Mouse (Mus musculus) heart, postnatal 0 days (tissue): ENCODE measurements at regions not wholly inside any gene's neighbourhood (a gene's known extent, or its start where the extent isn't known, plus 50 kb on each side); places are given as distances from the start of the nearest gene placed in this dataset.
A peak's percentile ranks its signal among the peaks of the same experiment; 100 is the strongest.

ENCODE experiments used
- ATAC-seq: fragments of 200-750 bp; cut with Nextera tagmentation; 2 replicates; pipeline ENCODE4 v1.8.0; 2017; ENCODE audit warnings: low read depth, moderate number of reproducible peaks, moderate library complexity; ENCODE audit not compliant: insufficient read depth
- DNase-seq: peaks from one replicate; pipeline ENCODE4 v3.0.0-alpha.2; 2016; ENCODE audit warnings: low spot score
- H3K27ac ChIP-seq: fragments of 300-500 bp; sonication (generic); 2 replicates; pipeline ENCODE4 v1.5.1; 2014; ENCODE audit warnings: low read depth, mild to moderate bottlenecking
- H3K27me3 ChIP-seq: fragments of 300-500 bp; sonication (generic); 2 replicates; pipeline ENCODE4 v1.6.1; 2014; ENCODE audit warnings: low read length, mixed read lengths; ENCODE audit not compliant: control insufficient read depth, insufficient read depth
- H3K36me3 ChIP-seq: fragments of 300-500 bp; sonication (generic); replicated peaks from 2 replicates; pipeline ENCODE4 v1.6.1; 2014; ENCODE audit warnings: low read length, mixed read lengths; ENCODE audit not compliant: control insufficient read depth, insufficient read depth
- H3K4me1 ChIP-seq: fragments of 300-500 bp; sonication (generic); 2 replicates; pipeline ENCODE4 v1.6.1; 2014; ENCODE audit warnings: antibody characterized with exemption; ENCODE audit not compliant: control insufficient read depth, insufficient read depth
- H3K4me2 ChIP-seq: fragments of 300-500 bp; sonication (generic); 2 replicates; pipeline ENCODE4 v1.6.1; 2014; ENCODE audit warnings: low read depth, mild to moderate bottlenecking, low read length, moderate library complexity
- H3K4me3 ChIP-seq: fragments of 300-500 bp; sonication (generic); 2 replicates; pipeline ENCODE4 v1.5.1; 2014; ENCODE audit warnings: low read depth, low read length
- H3K9ac ChIP-seq: fragments of 300-500 bp; sonication (generic); replicated peaks from 2 replicates; pipeline ENCODE4 v1.6.1; 2014; ENCODE audit warnings: low read depth, low read length, mixed read lengths
- H3K9me3 ChIP-seq: fragments of 300-500 bp; sonication (generic); replicated peaks from 2 replicates; pipeline ENCODE4 v1.6.1; 2016; ENCODE audit warnings: low read length; ENCODE audit not compliant: control insufficient read depth
- CTCF ChIP-seq: IDR thresholded peaks from 2 replicates; pipeline ENCODE4 v1.5.1; 2016; ENCODE audit warnings: antibody characterized with exemption, control low read depth, low read depth
- EP300 ChIP-seq: IDR thresholded peaks from 2 replicates; pipeline ENCODE4 v1.6.1; 2016; ENCODE audit warnings: antibody characterized with exemption, low read depth
- WGBS: fragments of 180-500 bp; shearing (Covaris S2); extraction: QIAGEN DNeasy Blood & Tissue Kit; methylation state at CpG from one replicate; pipeline ENCODE4 v1.1.7; 2014; 5-methylcytosine and 5-hydroxymethylcytosine counted together

- TF ChIP-seq EP300 (no peak), CTCF (no peak)
- H3K4me1 ChIP-seq = peaks cover 4% of the 10 kb centered on the region; the same call in 1 of the 2 replicates
- H3K9me3 ChIP-seq = no peaks in the 10 kb centered on the region
- H3K27me3 ChIP-seq = 0 out of 2 replicates have a peak, but pooled peaks cover 11% of the 10 kb centered on the region
- H3K27ac ChIP-seq = no peak overlapping the region
- no peak overlapping the region for H3K9ac ChIP-seq
- WGBS = 30% methylated on average over 21 of the region's 21 CpGs
- no peaks in the 10 kb centered on the region for H3K36me3 ChIP-seq
- H3K4me2 ChIP-seq = peak overlapping the region; percentile 59
- ATAC-seq (no peak), DNase-seq (no peak)
- peak overlapping the region; percentile 25 for H3K4me3 ChIP-seq
Measured at GRCm38 (mm10) chr8:26272675-26273414, 153.5 kb downstream of the Gm45692 start.

- Histone ChIP-seq H3K4me1 (peaks cover 4% of the 10 kb centered on the region; the same call in 1 of the 2 replicates), H3K27me3 (0 out of 2 replicates have a peak, but pooled peaks cover 11% of the 10 kb centered on the region), H3K36me3 (no peaks in the 10 kb centered on the region), H3K4me3 (peak overlapping the region; percentile 25), H3K4me2 (peak overlapping the region; percentile 59), H3K9ac (no peak overlapping the region), H3K9me3 (no peaks in the 10 kb centered on the region), H3K27ac (no peak overlapping the region)
- TF ChIP-seq CTCF (no peak), EP300 (no peak)
- ATAC-seq = no peak
- 2% methylated on average over 12 of the region's 12 CpGs for WGBS
- no peak for DNase-seq
Measured at GRCm38 (mm10) chr8:26273415-26273760, 154.1 kb downstream of the Gm45692 start.

DNA sequence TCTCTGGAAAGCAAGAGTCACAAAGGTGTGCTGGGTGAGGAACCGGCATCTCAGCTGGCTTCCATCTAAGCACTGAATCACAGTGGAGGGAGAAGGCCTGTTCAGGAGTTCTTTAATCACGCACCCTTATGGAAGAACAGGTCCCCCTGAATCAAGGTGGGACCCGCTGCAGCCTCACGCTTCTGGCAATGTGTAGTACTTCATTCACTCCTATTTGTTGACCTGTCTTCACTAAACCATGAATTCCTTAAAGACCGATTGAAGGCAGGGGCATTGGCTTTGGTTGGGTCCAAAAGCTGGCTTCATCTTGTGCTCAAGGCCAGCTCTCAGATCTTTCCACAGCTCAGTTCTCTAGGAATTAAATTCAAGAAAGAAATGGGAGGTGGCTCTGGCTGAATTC lies 154.5 kb downstream of the Gm45692 start:
- H3K4me3 ChIP-seq = no peak overlapping the region
- no peak overlapping the region for H3K9ac ChIP-seq
- DNase-seq = no peak

DNA sequence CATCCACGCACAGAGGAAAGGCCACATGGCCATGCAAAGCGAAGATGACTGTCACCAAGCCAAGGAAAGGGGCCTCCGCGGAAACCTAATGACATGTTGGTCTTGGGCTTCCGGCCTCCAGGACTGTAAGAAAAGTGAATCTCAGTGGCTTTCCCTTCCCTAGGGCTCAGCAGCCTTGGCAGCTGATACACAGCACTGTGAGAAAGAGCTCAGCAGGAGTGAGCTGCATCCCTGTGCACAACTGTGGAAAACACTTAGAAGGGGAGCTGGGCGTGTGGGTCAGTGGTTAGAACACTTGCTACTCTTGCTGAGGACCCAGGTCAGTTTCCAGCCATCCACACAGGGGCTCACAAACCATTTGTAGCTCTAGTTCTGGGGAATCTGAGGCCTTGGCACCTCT lies 155.1 kb downstream of the Gm45692 start:
- DNase-seq (no peak), ATAC-seq (no peak)
- Histone ChIP-seq H3K4me1 (peaks cover 4% of the 10 kb centered on the region; the same call in 1 of the 2 replicates), H3K4me2 (no peak overlapping the region), H3K36me3 (no peaks in the 10 kb centered on the region), H3K27me3 (0 out of 2 replicates have a peak, but pooled peaks cover 11% of the 10 kb centered on the region), H3K9me3 (no peaks in the 10 kb centered on the region), H3K9ac (no peak overlapping the region), H3K27ac (no peak overlapping the region), H3K4me3 (no peak overlapping the region)
- 89% methylated on average over 6 of the region's 6 CpGs for whole genome bisulfite sequencing
- TF ChIP-seq EP300 (no peak), CTCF (no peak)

More for the DNA sequence above, 154.5 kb downstream of the Gm45692 start:
- no peaks in the 10 kb centered on the region for H3K36me3 ChIP-seq
- no peak for ATAC-seq
- H3K27ac ChIP-seq = no peak overlapping the region
- H3K9me3 ChIP-seq = no peaks in the 10 kb centered on the region
- peak overlapping the region; percentile 59 for H3K4me2 ChIP-seq
- 0 out of 2 replicates have a peak, but pooled peaks cover 11% of the 10 kb centered on the region for H3K27me3 ChIP-seq
- peaks cover 4% of the 10 kb centered on the region; the same call in 1 of the 2 replicates for H3K4me1 ChIP-seq
- TF ChIP-seq CTCF (no peak), EP300 (no peak)
- WGBS = 43% methylated on average over 5 of the region's 5 CpGs

DNA sequence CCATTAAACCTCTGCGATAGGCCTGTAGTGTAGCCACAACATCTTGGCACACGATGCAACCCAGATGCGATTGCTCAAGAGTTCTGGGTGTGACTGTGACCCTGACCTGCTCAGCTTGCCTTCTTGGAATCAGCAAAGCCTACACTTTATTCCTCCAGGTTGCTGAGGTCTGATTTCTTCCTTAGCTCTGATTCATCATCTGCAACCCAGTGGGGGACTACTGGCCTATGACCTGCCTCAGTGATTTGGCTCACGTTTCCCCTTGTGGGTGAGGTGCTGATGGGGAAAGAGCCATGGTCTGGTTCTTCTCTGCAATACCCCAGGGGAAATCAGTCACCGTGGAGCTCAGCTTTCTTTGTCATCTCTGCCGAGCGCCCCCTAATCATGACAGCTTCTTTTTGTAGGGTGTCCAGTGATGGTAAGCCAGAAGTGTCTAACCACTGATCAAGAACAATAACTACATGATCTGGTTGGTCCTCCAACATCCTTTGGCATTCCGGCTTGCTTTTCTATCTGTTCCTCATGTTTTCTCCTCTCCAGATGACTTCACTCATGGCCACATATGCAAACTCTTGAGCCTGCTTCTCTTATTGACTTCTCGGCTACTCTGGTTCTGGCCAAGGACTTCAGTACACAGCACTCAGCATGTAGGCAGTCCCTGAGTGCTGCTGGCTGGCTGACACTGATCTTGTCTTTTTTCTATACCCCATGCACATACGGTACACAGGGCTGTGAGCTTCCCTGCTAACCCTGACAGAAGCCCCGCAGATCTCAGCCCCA lies 163.0 kb downstream of the Gm45692 start:
- Histone ChIP-seq H3K27me3 (no peaks in the 10 kb centered on the region), H3K9me3 (no peaks in the 10 kb centered on the region), H3K36me3 (no peaks in the 10 kb centered on the region), H3K9ac (no peak overlapping the region), H3K4me3 (no peak overlapping the region), H3K4me2 (no peak overlapping the region), H3K4me1 (no peaks in the 10 kb centered on the region), H3K27ac (no peak overlapping the region)
- WGBS = 62% methylated on average over 11 of the region's 11 CpGs
- TF ChIP-seq CTCF (no peak), EP300 (no peak)
- ATAC-seq (no peak), DNase-seq (no peak)
